Mouse (Mus musculus) left cerebral cortex, postnatal 10 days (tissue): ENCODE data around the gene Zfp511. TPM values are rescaled to one million over a fixed set of nuclear protein-coding genes. Genes with fewer than 3 reads are reported as not detected.

Experiments used
- DNase-seq, 2 experiments: peaks; one replicate each; pipeline ENCODE4 v3.0.0; 2021 to 2022; ENCODE audit warnings: low spot score in 2 of 2, mixed read lengths in 1 of 2; ENCODE audit errors: extremely low spot score in 1 of 2
- intact Hi-C: fragments of 180-260 bp; cut with DNase I; formaldehyde crosslinking; loops from one replicate; pipeline ENCODE4 v1.15.1; 2025
- total RNA-seq, 2 experiments: library from RNA; stranded (reverse); gene quantifications; 2 replicates each; pipeline ENCODE4 v1.2.3; 2021

The Zfp511 gene
- total RNA-seq = 10 to 100 TPM; 23.8 to 26.9 TPM

DNA sequence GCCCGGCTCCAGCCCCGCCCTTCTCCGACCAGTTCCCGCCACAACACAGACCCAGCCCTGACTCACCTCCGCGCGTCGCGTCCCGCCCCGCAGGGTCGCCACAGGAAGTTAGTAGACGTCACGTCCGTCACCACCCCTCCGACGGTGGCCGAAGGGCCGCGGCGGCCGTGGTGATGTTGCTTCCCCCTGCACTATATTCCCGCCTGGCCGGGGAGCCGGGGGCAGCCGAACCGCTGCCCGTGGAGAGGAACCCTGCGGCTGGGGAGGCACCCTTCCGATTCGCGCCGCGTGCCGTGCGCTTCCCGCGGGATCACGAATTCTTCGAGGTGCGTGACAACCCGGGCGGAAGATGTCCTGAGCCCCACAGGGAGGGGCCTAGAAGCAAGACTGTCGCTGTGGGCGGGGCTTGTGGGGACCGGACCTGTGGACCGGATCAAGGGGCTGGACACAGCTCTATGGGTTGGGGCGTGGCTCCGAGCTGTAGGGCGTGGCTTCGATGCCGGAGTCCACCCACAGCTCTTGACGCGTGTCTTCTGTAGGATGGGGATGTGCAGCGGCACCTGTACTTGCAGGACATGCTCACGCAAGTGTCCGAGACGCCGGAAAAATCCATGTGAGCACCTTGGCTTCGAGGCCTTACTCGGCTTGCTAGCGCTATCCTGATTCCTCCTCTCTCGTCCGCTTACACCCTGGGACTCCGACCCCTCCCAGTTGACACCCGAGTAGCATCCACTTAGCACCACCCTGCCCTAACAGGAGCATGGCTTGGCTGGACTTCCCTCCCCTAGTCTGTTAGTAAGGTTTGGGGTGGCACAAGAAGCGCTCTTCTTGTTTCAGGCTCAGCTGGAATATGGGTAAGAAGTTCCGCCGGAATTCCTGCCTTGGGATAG is at the start of gene Zfp511, which contains the start of gene Tubgcp2:
Gene Zfp511, plus strand, starts transcription at position 111 of the 890 bp plus-strand sequence.
Gene Tubgcp2, minus strand, starts transcription at position 389 of the 890 bp plus-strand sequence.
- intact Hi-C loops = no loop called here
- DNase-seq = peak; percentile 85 to 98

GRCm38 (mm10) chr7:139988272-139988671 is 47.9 kb upstream of the Zfp511 start:
- intact Hi-C loops = no loop called here
- no peak for DNase-seq

GRCm38 (mm10) chr7:139990864-139991394 is 45.3 kb upstream of the Zfp511 start:
- no peak for DNase-seq
- intact Hi-C loops = loop anchor here (5.0 to 10.0 kb wide), 2 partner anchors 89 to 346 kb away; no protein-coding TSS in a partner anchor

GRCm38 (mm10) chr7:139992406-139992805 is 43.8 kb upstream of the Zfp511 start, which contains the start of gene Adam8:
Adam8 (minus strand) TSS chr7:139992562.
- intact Hi-C loops = loop anchor here (5.0 to 10.0 kb wide), 2 partner anchors 90 to 348 kb away; no protein-coding TSS in a partner anchor
- DNase-seq = no peak

DNA sequence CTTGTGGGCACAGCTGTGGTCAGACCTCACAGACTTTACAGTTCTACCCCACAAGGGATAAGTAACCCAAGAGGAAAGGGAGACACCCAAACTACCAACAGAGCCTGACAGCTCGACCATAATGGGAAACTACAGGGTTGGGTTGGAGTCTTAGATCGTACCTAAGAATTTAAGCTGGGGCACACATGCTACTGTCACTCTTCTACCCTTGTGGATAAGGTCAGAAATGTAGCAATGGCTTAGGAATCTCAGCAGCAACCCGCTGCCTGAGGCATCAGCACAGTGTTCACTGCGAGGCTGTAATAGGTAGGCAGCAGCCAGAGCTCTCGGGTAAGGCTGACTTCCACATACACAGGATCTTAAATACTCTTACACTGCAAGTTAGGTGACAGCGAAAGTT is 42.7 kb upstream of the Zfp511 start:
- DNase-seq = no peak
- intact Hi-C loops = loop anchor here (5.0 to 10.0 kb wide), 2 partner anchors 91 to 349 kb away; no protein-coding TSS in a partner anchor

GRCm38 (mm10) chr7:139994202-139994601 is 42.0 kb upstream of the Zfp511 start:
- intact Hi-C loops = loop anchor here (5.0 to 10.0 kb wide), 2 partner anchors 92 to 349 kb away; no protein-coding TSS in a partner anchor
- DNase-seq = no peak

- intact Hi-C loops = loop anchor here (5.0 to 10.0 kb wide), 2 partner anchors 92 to 350 kb away; no protein-coding TSS in a partner anchor
- peak; percentile 64 to 66 for DNase-seq
Measured at GRCm38 (mm10) chr7:139994676-139995075, 41.5 kb upstream of the Zfp511 start.

- intact Hi-C loops = loop anchor here (10.0 kb wide), 1 partner anchor 354 kb away; no protein-coding TSS in a partner anchor
Measured at GRCm38 (mm10) chr7:139998691-139999350, 37.4 kb upstream of the Zfp511 start.

GRCm38 (mm10) chr7:140001086-140001740 is 35.0 kb upstream of the Zfp511 start:
- intact Hi-C loops = no loop called here
- no peak for DNase-seq

More at GRCm38 (mm10) chr7:139998691-139999350, 37.4 kb upstream of the Zfp511 start:
- DNase-seq = no peak

DNA sequence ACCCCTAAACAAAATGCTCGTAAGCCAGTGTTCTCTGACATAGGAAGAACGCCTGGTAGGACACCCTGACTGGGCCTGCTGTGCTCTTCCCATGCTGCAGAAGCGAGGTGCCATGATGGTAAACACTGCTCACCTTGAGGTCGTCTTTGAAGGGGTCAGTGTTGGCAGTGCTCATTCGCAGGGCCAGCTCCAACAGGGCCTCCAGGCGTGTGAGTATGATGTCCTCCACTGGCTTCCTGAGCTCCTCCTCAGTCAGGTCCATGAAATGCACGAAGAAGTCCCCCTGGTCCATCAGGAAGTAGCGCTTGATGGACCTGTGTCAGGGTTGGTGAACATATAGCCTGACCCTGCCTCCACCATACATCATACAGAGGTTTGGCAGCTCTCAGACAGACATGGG is 31.5 kb upstream of the Zfp511 start:
- intact Hi-C loops = no loop called here
- no peak for DNase-seq

- intact Hi-C loops = no loop called here
Measured at GRCm38 (mm10) chr7:140006861-140007611, 29.2 kb upstream of the Zfp511 start.

DNA sequence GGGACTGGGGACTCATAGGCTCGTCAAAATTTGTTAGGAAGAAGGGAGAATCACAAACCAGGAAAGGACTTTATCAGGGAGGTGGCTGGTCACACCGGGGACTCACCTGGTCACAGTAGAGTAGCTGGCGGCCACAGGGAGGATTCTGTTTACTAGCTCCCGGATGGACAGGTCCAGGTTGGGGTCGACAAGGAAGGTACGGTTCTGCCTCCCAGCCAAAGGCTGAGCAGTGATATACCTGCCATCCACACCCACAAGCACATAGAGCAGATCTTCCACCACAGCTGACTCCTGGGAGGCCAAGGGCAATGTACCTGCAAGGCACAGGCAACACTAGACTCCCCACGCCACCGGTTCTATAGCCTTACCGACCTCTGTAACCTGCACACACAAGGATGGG is 28.4 kb upstream of the Zfp511 start:
- no peak for DNase-seq
- intact Hi-C loops = no loop called here

More at GRCm38 (mm10) chr7:140006861-140007611, 29.2 kb upstream of the Zfp511 start:
- no peak for DNase-seq

DNA sequence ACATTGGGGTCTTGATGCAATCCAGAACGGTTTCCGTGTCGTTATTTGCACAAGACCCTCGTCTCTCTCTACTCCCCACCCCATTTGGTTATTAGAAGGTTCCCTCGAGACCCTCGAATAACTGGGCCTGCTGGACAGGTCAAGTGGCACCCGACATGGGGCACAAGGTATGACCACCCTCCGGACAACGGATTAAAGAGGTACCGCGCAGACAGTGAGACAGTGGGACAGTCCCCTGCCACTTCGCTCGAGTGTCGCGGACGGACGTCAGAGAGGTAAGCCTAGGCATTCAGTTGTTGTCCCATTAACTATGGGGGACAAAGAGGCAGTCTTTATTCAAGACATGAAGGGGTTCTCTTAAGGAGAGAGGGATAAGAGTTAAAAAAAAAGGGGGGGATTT is 24.9 kb upstream of the Zfp511 start:
- intact Hi-C loops = no loop called here
- DNase-seq = no peak

DNA sequence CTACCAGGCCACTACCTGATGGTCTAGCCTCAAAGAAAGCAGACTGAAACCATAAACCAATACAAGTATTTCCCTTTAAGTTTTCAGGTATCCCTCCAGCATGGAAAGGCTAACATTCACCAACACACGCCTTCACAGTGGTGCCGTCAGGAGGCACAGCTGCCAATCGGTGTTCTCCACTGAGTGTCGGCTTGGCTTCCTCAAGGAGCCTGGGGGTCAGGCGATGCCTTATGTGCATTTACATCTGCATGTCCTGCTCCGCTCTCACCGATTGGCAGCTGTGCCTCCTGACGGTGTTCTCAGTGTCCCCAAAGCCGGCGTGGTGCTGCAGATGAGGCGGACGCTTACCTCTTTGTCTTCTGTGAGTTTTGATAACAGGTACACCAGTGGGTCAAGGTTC is 4.4 kb upstream of the Zfp511 start:
- no peak for DNase-seq
- intact Hi-C loops = no loop called here

DNA sequence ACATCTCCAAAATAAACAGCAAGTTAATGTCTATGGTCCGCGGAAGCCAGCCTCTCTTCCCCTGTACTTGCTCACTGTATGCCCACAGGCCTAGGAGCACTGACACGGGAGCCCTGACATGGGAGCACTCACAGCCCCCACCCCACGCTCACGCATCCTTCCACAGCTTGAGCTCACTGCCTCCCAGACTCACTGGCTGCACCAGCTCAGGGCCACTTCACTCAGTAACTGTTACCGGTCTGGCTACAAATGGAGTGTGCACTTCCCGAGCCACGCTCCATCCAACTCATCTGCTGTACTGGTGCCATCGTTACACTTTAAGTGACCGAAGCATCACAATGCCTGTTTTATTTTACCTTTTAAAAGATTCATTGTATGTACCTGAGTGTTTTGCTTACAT is 3.8 kb upstream of the Zfp511 start:
- intact Hi-C loops = no loop called here
- no peak for DNase-seq

DNA sequence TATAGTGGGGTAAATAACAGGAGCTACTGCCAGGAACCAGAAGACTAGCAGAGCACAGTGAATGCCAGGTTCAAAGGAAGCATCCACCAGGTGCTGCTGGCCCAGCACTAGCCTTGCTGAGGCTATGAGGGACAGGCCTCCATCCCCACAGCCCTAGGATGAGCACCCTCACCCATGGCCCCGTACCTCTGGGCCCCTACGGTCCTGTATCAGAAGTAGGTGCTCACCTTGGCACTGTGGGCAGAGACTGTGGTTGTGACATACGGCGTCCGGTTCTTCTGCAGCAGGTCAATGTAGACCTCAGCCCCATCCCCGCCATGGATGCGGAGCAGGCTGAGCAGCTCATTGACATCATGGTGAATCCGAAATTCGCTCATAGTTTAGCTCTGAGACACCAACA is 2.8 kb upstream of the Zfp511 start:
- intact Hi-C loops = no loop called here
- DNase-seq = no peak

DNA sequence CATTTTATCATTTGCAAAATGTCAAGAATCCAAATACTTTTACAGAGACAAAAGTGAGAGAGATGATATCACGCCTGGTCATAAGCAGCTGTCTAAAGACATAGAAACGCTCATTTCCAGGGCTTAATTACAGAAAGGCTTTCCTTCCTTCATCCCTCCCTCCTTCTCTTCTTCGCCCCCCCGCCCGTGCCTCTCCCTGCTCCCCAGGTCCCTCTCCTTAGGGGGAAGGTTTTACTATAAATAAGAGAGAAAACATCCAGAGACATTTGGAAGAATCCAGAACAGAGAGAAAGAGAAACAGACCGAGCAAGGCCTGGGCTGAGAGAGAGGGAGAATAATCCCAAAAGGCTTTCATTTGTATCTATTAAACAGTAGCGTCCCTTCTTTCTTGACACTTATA is 735 bp upstream of the Zfp511 start:
- no peak for DNase-seq
- intact Hi-C loops = no loop called here

DNA sequence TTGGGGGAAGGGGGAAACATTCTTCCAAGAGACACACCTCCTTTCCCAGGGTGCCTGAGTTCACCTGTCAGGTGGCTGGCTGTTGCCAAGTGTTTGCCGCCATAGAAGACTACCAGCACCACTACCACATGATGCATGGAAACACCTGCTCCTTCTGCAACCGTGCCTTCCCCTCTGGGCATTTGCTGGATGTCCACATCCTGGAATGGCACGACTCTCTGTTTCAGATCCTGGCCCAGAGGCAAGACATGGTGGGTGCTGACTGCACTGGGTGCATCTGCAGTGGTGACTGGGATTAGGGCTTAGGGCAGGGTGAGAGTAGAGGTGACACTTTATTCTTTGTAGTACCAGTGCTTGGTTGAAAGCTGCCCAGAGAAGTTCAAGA is 972 bp downstream of the Zfp511 start:
- DNase-seq = no peak
- intact Hi-C loops = no loop called here
